Mouse (Mus musculus) MEL (cell line): ENCODE measurements around the gene Ggta1. TPM values are rescaled to one million over a fixed set of nuclear protein-coding genes. Genes with fewer than 3 reads are reported as not detected.

Experiments used
- DNase-seq: peaks from one replicate; pipeline ENCODE4 v3.0.0; 2011; ENCODE audit warnings: low read depth, low spot score
- H3K27ac ChIP-seq: 2 replicates; pipeline ENCODE4 v1.5.1; 2012; ENCODE audit warnings: low read depth, mild to moderate bottlenecking, control low read depth, low read length, moderate library complexity; ENCODE audit not compliant: control insufficient read depth
- H3K27me3 ChIP-seq, 2 experiments: fragments of 150-350 bp in 1 of 2; sonication (generic) in 1 of 2; 2 replicates each; pipeline ENCODE4 v1.6.1; 2012; ENCODE audit warnings: low read length in 2 of 2, mild to moderate bottlenecking in 2 of 2, improper control_type of control experiment in 1 of 2, moderate library complexity in 1 of 2; ENCODE audit not compliant: insufficient read depth in 2 of 2, control insufficient read depth in 1 of 2
- H3K36me3 ChIP-seq, 2 experiments: 2 replicates each; pipeline ENCODE4 v1.6.1; 2012 to 2014; ENCODE audit warnings: low read length in 2 of 2, improper control_type of control experiment in 1 of 2, inconsistent platforms in 1 of 2, mild to moderate bottlenecking in 1 of 2; ENCODE audit not compliant: insufficient read depth in 2 of 2, control insufficient read depth in 1 of 2
- H3K4me1 ChIP-seq, 2 experiments: fragments of 150-350 bp in 1 of 2; sonication (generic) in 1 of 2; 2 replicates each; pipeline ENCODE4 v1.6.1; 2012; ENCODE audit warnings: low read length in 2 of 2, improper control_type of control experiment in 1 of 2, mild to moderate bottlenecking in 1 of 2; ENCODE audit not compliant: insufficient read depth in 2 of 2, control insufficient read depth in 1 of 2
- H3K4me3 ChIP-seq, 2 experiments: fragments of 150-350 bp in 1 of 2; sonication (generic) in 1 of 2; 2 replicates each; pipeline ENCODE4 v1.5.1; 2012; ENCODE audit warnings: low read depth in 2 of 2, low read length in 2 of 2, mild to moderate bottlenecking in 2 of 2, moderate library complexity in 2 of 2, control low read depth in 1 of 2, improper control_type of control experiment in 1 of 2; ENCODE audit not compliant: control insufficient read depth in 1 of 2, insufficient read depth in 1 of 2
- H3K79me2 ChIP-seq: 2 replicates; pipeline ENCODE4 v1.6.1; 2012; ENCODE audit warnings: mild to moderate bottlenecking, low read length, moderate library complexity; ENCODE audit not compliant: control insufficient read depth, poor library complexity, insufficient read depth
- H3K9ac ChIP-seq: 2 replicates; pipeline ENCODE4 v1.6.1; 2012; ENCODE audit warnings: low read depth, mild to moderate bottlenecking, control low read depth, low read length, moderate library complexity; ENCODE audit not compliant: control insufficient read depth, poor library complexity, severe bottlenecking
- H3K9me3 ChIP-seq: fragments of 150-350 bp; sonication (generic); replicated peaks from 2 replicates; pipeline ENCODE4 v1.6.1; 2012; ENCODE audit warnings: mild to moderate bottlenecking, low read length, improper control_type of control experiment, moderate library complexity; ENCODE audit not compliant: insufficient read depth
- BHLHE40 ChIP-seq: IDR thresholded peaks from 2 replicates; pipeline ENCODE4 v1.6.1; 2012; ENCODE audit warnings: low read depth, mild to moderate bottlenecking, inconsistent platforms, low read length, improper control_type of control experiment, borderline replicate concordance
- CHD1 ChIP-seq: IDR thresholded peaks from 2 replicates; pipeline ENCODE4 v1.6.1; 2012; ENCODE audit warnings: low read depth, mild to moderate bottlenecking, inconsistent platforms, low read length, improper control_type of control experiment
- E2F4 ChIP-seq: IDR thresholded peaks from 2 replicates; pipeline ENCODE4 v1.6.1; 2011; ENCODE audit warnings: low read depth, low read length, improper control_type of control experiment, borderline replicate concordance
- ELF1 ChIP-seq: IDR thresholded peaks from 2 replicates; pipeline ENCODE4 v1.6.1; 2014; ENCODE audit warnings: low read depth, mild to moderate bottlenecking, inconsistent platforms, low read length, improper control_type of control experiment, moderate library complexity
- ETS1 ChIP-seq: IDR thresholded peaks from 2 replicates; pipeline ENCODE4 v1.6.1; 2012; ENCODE audit warnings: low read depth, mild to moderate bottlenecking, inconsistent platforms, low read length, improper control_type of control experiment, moderate library complexity
- GABPA ChIP-seq: IDR thresholded peaks from 2 replicates; pipeline ENCODE4 v1.6.1; 2012; ENCODE audit warnings: low read depth, mild to moderate bottlenecking, inconsistent platforms, low read length, improper control_type of control experiment, moderate library complexity
- GATA1 ChIP-seq: IDR thresholded peaks from 2 replicates; pipeline ENCODE4 v1.6.1; 2011; ENCODE audit warnings: low read depth, low read length, improper control_type of control experiment
- HCFC1 ChIP-seq: IDR thresholded peaks from 2 replicates; pipeline ENCODE4 v1.6.1; 2012; ENCODE audit warnings: low read depth, mild to moderate bottlenecking, inconsistent platforms, low read length, improper control_type of control experiment, moderate library complexity
- KAT2A ChIP-seq: conservative IDR thresholded peaks from 2 replicates; pipeline ENCODE4 v1.6.1; 2012; ENCODE audit warnings: low read depth, low read length, improper control_type of control experiment, inconsistent platforms
- MAX ChIP-seq: IDR thresholded peaks from 2 replicates; pipeline ENCODE4 v1.6.1; 2011; ENCODE audit warnings: low read length, improper control_type of control experiment
- MEF2A ChIP-seq: IDR thresholded peaks from 2 replicates; pipeline ENCODE4 v1.6.1; 2014; ENCODE audit warnings: low read depth, mild to moderate bottlenecking, inconsistent platforms, low read length, improper control_type of control experiment; ENCODE audit not compliant: poor library complexity, insufficient replicate concordance, severe bottlenecking; ENCODE audit errors: extremely low read depth
- MYC ChIP-seq: IDR thresholded peaks from 2 replicates; pipeline ENCODE4 v1.6.1; 2011; ENCODE audit warnings: low read depth, mild to moderate bottlenecking, low read length, improper control_type of control experiment, moderate library complexity
- NELFE ChIP-seq: IDR thresholded peaks from 2 replicates; pipeline ENCODE4 v1.6.1; 2011; ENCODE audit warnings: low read depth, low read length, improper control_type of control experiment
- POLR2AphosphoS5 ChIP-seq: IDR thresholded peaks from 2 replicates; pipeline ENCODE4 v1.6.1; 2012; ENCODE audit warnings: low read depth, borderline replicate concordance, mild to moderate bottlenecking, inconsistent platforms, low read length, moderate library complexity, mixed read lengths
- SIN3A ChIP-seq: IDR thresholded peaks from 2 replicates; pipeline ENCODE4 v1.6.1; 2012; ENCODE audit warnings: low read length, improper control_type of control experiment, inconsistent platforms
- SMC3 ChIP-seq: IDR thresholded peaks from 2 replicates; pipeline ENCODE4 v1.6.1; 2011; ENCODE audit warnings: low read depth, low read length, improper control_type of control experiment
- TBP ChIP-seq: IDR thresholded peaks from 2 replicates; pipeline ENCODE4 v1.8.0; 2011; ENCODE audit warnings: low read depth, low read length, improper control_type of control experiment
- USF2 ChIP-seq, 2 experiments: IDR thresholded peaks; 2 replicates each; pipeline ENCODE4 v1.6.1; 2011 to 2012; ENCODE audit warnings: improper control_type of control experiment in 2 of 2, low read length in 2 of 2, borderline replicate concordance in 1 of 2, inconsistent platforms in 1 of 2, low read depth in 1 of 2, mild to moderate bottlenecking in 1 of 2; ENCODE audit not compliant: insufficient read depth in 1 of 2
- ZC3H11A ChIP-seq: IDR thresholded peaks from 2 replicates; pipeline ENCODE4 v1.6.1; 2012; ENCODE audit warnings: low read depth, mild to moderate bottlenecking, inconsistent platforms, low read length, improper control_type of control experiment
- ZKSCAN1 ChIP-seq: IDR thresholded peaks from 2 replicates; pipeline ENCODE4 v1.6.1; 2012; ENCODE audit warnings: low read depth, mild to moderate bottlenecking, inconsistent platforms, low read length, improper control_type of control experiment, moderate library complexity
- ZMIZ1 ChIP-seq: IDR thresholded peaks from 2 replicates; pipeline ENCODE4 v1.6.1; 2012; ENCODE audit warnings: low read depth, mild to moderate bottlenecking, inconsistent platforms, low read length, improper control_type of control experiment, moderate library complexity
- polyA plus RNA-seq, 2 experiments: library from polyadenylated mRNA; stranded (reverse) in 1 of 2; unstranded in 1 of 2; fragments of >175 nt in 1 of 2; fragments of >200 nt in 1 of 2; gene quantifications; 2 replicates each; pipeline versions ENCODE4 v1.2.1 to v1.2.4; 2012; ENCODE audit warnings: low replicate concordance in 2 of 2, low read depth in 1 of 2; ENCODE audit not compliant: insufficient read length in 2 of 2, insufficient read depth in 1 of 2, missing spikeins in 1 of 2
- total RNA-seq: library from RNA; depleted of rRNA; stranded (reverse); fragments of 300-350 nt; gene quantifications from 2 replicates; pipeline ENCODE4 v1.2.3, GENCODE M21; 2012

Gene Ggta1
- total and polyA plus RNA-seq, 3 experiments, result 29.2 to 30.7 TPM; not detected in 1

- H3K27ac ChIP-seq, result no peak overlapping the region
- peaks cover 6% of the 10 kb centered on the region; the same call in 1 of the 2 replicates for H3K79me2 ChIP-seq
- H3K9ac ChIP-seq, result no peak overlapping the region
- no peaks in the 10 kb centered on the region for H3K9me3 ChIP-seq
- no peaks in the 10 kb centered on the region for H3K27me3 ChIP-seq
- no peak for TF ChIP-seq ZMIZ1
- no peak for TF ChIP-seq ELF1
- TF ChIP-seq POLR2AphosphoS5, result no peak
- TF ChIP-seq ETS1, result no peak
- no peak for TF ChIP-seq HCFC1
- TF ChIP-seq CHD1, result no peak
- no peak for TF ChIP-seq TBP
- H3K4me3 ChIP-seq, result no peak overlapping the region
- H3K36me3 ChIP-seq, result peaks cover 0 to 17% of the 10 kb centered on the region in 2 experiments; a peak in 2 of 4 replicates
- peaks cover 3 to 18% of the 10 kb centered on the region in 2 experiments for H3K4me1 ChIP-seq
- no peak for DNase-seq
Observed at GRCm38 (mm10) chr2:35449687-35450622, 13.1 kb downstream of the Ggta1 start.

- no peak for DNase-seq
- no peak overlapping the region for H3K9ac ChIP-seq
Observed at GRCm38 (mm10) chr2:35448914-35449670, 13.9 kb downstream of the Ggta1 start.

More at GRCm38 (mm10) chr2:35448914-35449670, 13.9 kb downstream of the Ggta1 start:
- Histone ChIP-seq H3K27ac (no peak overlapping the region), H3K36me3 (peaks cover 0 to 24% of the 10 kb centered on the region in 2 experiments; a peak in 2 of 4 replicates), H3K27me3 (no peaks in the 10 kb centered on the region), H3K4me3 (no peak overlapping the region), H3K9me3 (no peaks in the 10 kb centered on the region), H3K4me1 (peaks cover 5 to 26% of the 10 kb centered on the region in 2 experiments), H3K79me2 (peaks cover 6% of the 10 kb centered on the region; the same call in 1 of the 2 replicates)
- TF ChIP-seq USF2 (IDR thresholded peaks at IDR 0.05; ENCODE audit: borderline replicate concordance in 1 of 2, insufficient read depth in 1 of 2, low read depth in 1 of 2, low read length in 2 of 2), result no peak
- no peak for TF ChIP-seq GABPA
- TF ChIP-seq NELFE, result no peak
- TF ChIP-seq GATA1, result no peak
- TF ChIP-seq ZKSCAN1, result no peak
- TF ChIP-seq ZC3H11A, result no peak
- no peak for TF ChIP-seq E2F4
- no peak for TF ChIP-seq MEF2A
- no peak for TF ChIP-seq MAX
- TF ChIP-seq KAT2A, result no peak
- TF ChIP-seq BHLHE40, result no peak
- TF ChIP-seq SIN3A, result no peak
- TF ChIP-seq ETS1, result no peak
- TF ChIP-seq SMC3, result no peak
- TF ChIP-seq MYC, result no peak
- TF ChIP-seq ZMIZ1, result no peak
- TF ChIP-seq TBP, result no peak
